Comparison of ENCODE assay signal across 18 mouse cellular contexts in genomic region chr15:6025543-6025942, GRCm38 (mm10).
"Had no signal": no experiment of that assay in that cellular context is flagged by ENCODE, and none has a peak within 500 bp of the region (broad histone marks: within the 10 kb centered on the region; RNA-seq: fewer than 3 reads in every experiment).

No protein-coding gene starts in this region.

- H3K4me3 ChIP-seq: kidney, embryonic 15.5 days; limb, embryonic 10.5 days; limb, embryonic 13.5 days; liver, embryonic 12.5 days; liver, embryonic 15.5 days; lung, embryonic 15.5 days; midbrain, embryonic 12.5 days; midbrain, embryonic 15.5 days; neural tube, embryonic 12.5 days; stomach, embryonic 15.5 days had no signal

- ATAC-seq: liver, embryonic 12.5 days; midbrain, embryonic 15.5 days had no signal

- H3K9me3 ChIP-seq: kidney, embryonic 15.5 days; limb, embryonic 10.5 days; limb, embryonic 13.5 days; liver, embryonic 12.5 days; liver, embryonic 15.5 days; lung, embryonic 15.5 days; midbrain, embryonic 12.5 days; midbrain, embryonic 15.5 days; neural tube, embryonic 12.5 days; stomach, embryonic 15.5 days had no signal

- H3K36me3 ChIP-seq: kidney, embryonic 15.5 days; limb, embryonic 10.5 days; limb, embryonic 13.5 days; liver, embryonic 12.5 days; liver, embryonic 15.5 days; lung, embryonic 15.5 days; midbrain, embryonic 12.5 days; midbrain, embryonic 15.5 days; neural tube, embryonic 12.5 days; stomach, embryonic 15.5 days had no signal

- H3K4me1 ChIP-seq: kidney, embryonic 15.5 days; limb, embryonic 10.5 days; limb, embryonic 13.5 days; liver, embryonic 12.5 days; liver, embryonic 15.5 days; lung, embryonic 15.5 days; midbrain, embryonic 12.5 days; midbrain, embryonic 15.5 days; neural tube, embryonic 12.5 days; stomach, embryonic 15.5 days had no signal

- H3K4me2 ChIP-seq: kidney, embryonic 15.5 days; limb, embryonic 13.5 days; liver, embryonic 12.5 days; liver, embryonic 15.5 days; lung, embryonic 15.5 days; midbrain, embryonic 12.5 days; midbrain, embryonic 15.5 days; neural tube, embryonic 12.5 days; stomach, embryonic 15.5 days had no signal

- DNase-seq: kidney, adult 8-10 months; kidney, postnatal 10 days; kidney, postnatal 36 days; liver; lung, adult 18-20 months; lung, postnatal 14 days; lung, postnatal 4 days; thymus, postnatal 36 days had no signal

- H3K27ac ChIP-seq: kidney, embryonic 15.5 days; limb, embryonic 10.5 days; limb, embryonic 13.5 days; liver, embryonic 12.5 days; liver, embryonic 15.5 days; lung, embryonic 15.5 days; midbrain, embryonic 12.5 days; midbrain, embryonic 15.5 days; neural tube, embryonic 12.5 days; stomach, embryonic 15.5 days had no signal

- H3K27me3 ChIP-seq: kidney, embryonic 15.5 days; limb, embryonic 13.5 days; liver, embryonic 12.5 days; liver, embryonic 15.5 days; lung, embryonic 15.5 days; midbrain, embryonic 12.5 days; midbrain, embryonic 15.5 days; neural tube, embryonic 12.5 days; stomach, embryonic 15.5 days had no signal

- H3K9ac ChIP-seq: kidney, embryonic 15.5 days; limb, embryonic 13.5 days; liver, embryonic 12.5 days; liver, embryonic 15.5 days; lung, embryonic 15.5 days; midbrain, embryonic 12.5 days; midbrain, embryonic 15.5 days; neural tube, embryonic 12.5 days; stomach, embryonic 15.5 days had no signal
